Mouse (Mus musculus) spleen, adult 2 months (tissue): ENCODE data around the gene Mpv17l2.

ENCODE experiments used
- CTCF ChIP-seq: fragments of 200-500 bp; IDR thresholded peaks from 2 replicates; pipeline ENCODE4 v1.5.1; 2011; ENCODE audit warnings: mild to moderate bottlenecking, inconsistent platforms; ENCODE audit not compliant: insufficient read depth, insufficient read length, insufficient replicate concordance; ENCODE audit errors: extremely low read depth
- POLR2A ChIP-seq: fragments of 200-500 bp; IDR thresholded peaks from 2 replicates; pipeline ENCODE4 v1.6.1; 2011; ENCODE audit warnings: low read depth, low read length, inconsistent platforms

GRCm38 (mm10) chr8:70721601-70722000, 39.1 kb downstream of the Mpv17l2 start:
- TF ChIP-seq CTCF (no peak), POLR2A (no peak)
